ENCODE assay signal across 8 mouse cellular contexts in genomic region chr8:94172075-94172808, GRCm38 (mm10). TPM values are rescaled to one million over a fixed set of nuclear protein-coding genes. Genes with fewer than 3 reads are reported as not detected.
DNase-seq lines count a peak whose midpoint lies in the region; ATAC-seq and TF ChIP-seq lines count a peak whose summit lies in the region.

TSS of gene Mt2 (plus strand) at chr8:94172664.

- H3K9me3 ChIP-seq in forebrain, embryonic 16.5 days (ENCODE audit: control insufficient read depth, low read length) = no peaks in the 10 kb centered on the region
- H3K9me3 ChIP-seq in lung, embryonic 16.5 days (ENCODE audit: control insufficient read depth, low read length) = no peaks in the 10 kb centered on the region

- H3K4me2 ChIP-seq in forebrain, embryonic 16.5 days (ENCODE audit: low read length) = peak within 1 kb of the TSS; percentile 93
- peak within 1 kb of the TSS; percentile 91 for H3K4me2 ChIP-seq in lung, embryonic 16.5 days (ENCODE audit: low read depth, low read length)

- H3K4me1 ChIP-seq in forebrain, embryonic 16.5 days (replicated peaks; ENCODE audit: control insufficient read depth, insufficient read depth, low read length) = peaks cover 19% of the 10 kb centered on the region
- H3K4me1 ChIP-seq in lung, embryonic 16.5 days (replicated peaks; ENCODE audit: control insufficient read depth, insufficient read depth, low read length) = peaks cover 19% of the 10 kb centered on the region

- WGBS in forebrain, embryonic 16.5 days = under 1% methylated on average over 55 of the region's 56 CpGs
- WGBS in lung, embryonic 16.5 days = under 1% methylated on average over 56 of the region's 56 CpGs

- no peak within 1 kb of the TSS for H3K27ac ChIP-seq in forebrain, embryonic 16.5 days (ENCODE audit: low read length)
- H3K27ac ChIP-seq in layer of hippocampus, adult 2 months = peak within 1 kb of the TSS; percentile 92
- peak within 1 kb of the TSS; percentile 59 for H3K27ac ChIP-seq in lung, embryonic 16.5 days (ENCODE audit: low read length)

- peak within 1 kb of the TSS; percentile 35 for H3K9ac ChIP-seq in forebrain, embryonic 16.5 days (replicated peaks; ENCODE audit: low read depth, low read length)
- H3K9ac ChIP-seq in lung, embryonic 16.5 days (ENCODE audit: low read length) = peak within 1 kb of the TSS; percentile 58

- H3K36me3 ChIP-seq in forebrain, embryonic 16.5 days (ENCODE audit: control insufficient read depth, insufficient read depth) = no peaks in the 10 kb centered on the region
- H3K36me3 ChIP-seq in lung, embryonic 16.5 days (ENCODE audit: control insufficient read depth, insufficient read depth, low read length) = no peaks in the 10 kb centered on the region

- peak within 1 kb of the TSS; percentile 52 for H3K4me3 ChIP-seq in forebrain, embryonic 16.5 days (replicated peaks; ENCODE audit: low read length)
- H3K4me3 ChIP-seq in layer of hippocampus, adult 2 months = peak within 1 kb of the TSS; percentile 68
- peak within 1 kb of the TSS; percentile 56 for H3K4me3 ChIP-seq in lung, embryonic 16.5 days (ENCODE audit: low read length)

- peak; percentile 68 for ATAC-seq in forebrain, embryonic 16.5 days
- ATAC-seq in lung, embryonic 16.5 days (ENCODE audit: low read depth) = peak; percentile 79

- H3K27me3 ChIP-seq in forebrain, embryonic 16.5 days (replicated peaks; ENCODE audit: control insufficient read depth, insufficient read depth, low read length) = peaks cover 19% of the 10 kb centered on the region
- H3K27me3 ChIP-seq in lung, embryonic 16.5 days (ENCODE audit: control insufficient read depth, insufficient read depth, low read depth, low read length) = peaks cover 51% of the 10 kb centered on the region

- DNase-seq in Muller cell, postnatal 12 days (ENCODE audit: inconsistent ontology term) = peak; percentile 99
- peak; percentile 47 for DNase-seq in cerebellum, adult 11 months
- DNase-seq in heart, postnatal 36 days = peak; percentile 70 to 80
- peak; percentile 77 to 79 for DNase-seq in layer of hippocampus, adult 2 months (ENCODE audit: low spot score in 2 of 2)
- peak; percentile 51 for DNase-seq in retina, embryonic 14.5 days (ENCODE audit: low spot score)
- DNase-seq in T-cell, adult 2 months (ENCODE audit: low spot score) = no peak

- intact Hi-C loops in heart, postnatal 36 days (cut with DNase I) = no loop called here

- TF ChIP-seq CTCF in layer of hippocampus, adult 2 months (conservative IDR thresholded peaks at IDR 0.05) = no peak

RNA-seq across cellular contexts. Expression of gene Mt2, which starts in this region (rescaled TPM):
- polyA plus RNA-seq in forebrain, embryonic 16.5 days (2015; fragmentation: Nextera tagmentation; extraction: Ambion mirVana) = 30.4 and 42.4 TPM in 2 replicates
- 100 to 1,000 TPM; 160 to 162 TPM for total RNA-seq in heart, postnatal 36 days (2021)
- 100 to 1,000 TPM; 545 to 546 TPM for total RNA-seq in layer of hippocampus, adult 2 months (2021)
- 40.6 and 63.7 TPM in 2 replicates for polyA plus RNA-seq in lung, embryonic 16.5 days (2015; fragmentation: Nextera tagmentation; extraction: Ambion mirVana)
